Mouse (Mus musculus) C2C12 (cell line): ENCODE results near the gene Krtap1-4. TPM values are rescaled to one million over a fixed set of nuclear protein-coding genes. Genes with fewer than 3 reads are reported as not detected.
A peak's percentile ranks its signal among the peaks of the same experiment; 100 is the strongest.

Source experiments
- H3K27me3 ChIP-seq: one replicate; pipeline ENCODE4 v1.6.1; 2011; ENCODE audit not compliant: control insufficient read depth, insufficient read depth, insufficient read length
- H3K36me3 ChIP-seq: one replicate; pipeline ENCODE4 v1.6.1; 2011; ENCODE audit not compliant: control insufficient read depth, insufficient read depth
- H3K4me3 ChIP-seq: one replicate; pipeline ENCODE4 v1.5.1; 2011; ENCODE audit warnings: mild to moderate bottlenecking, control low read depth; ENCODE audit not compliant: poor library complexity, insufficient read depth, severe bottlenecking
- H3K79me2 ChIP-seq: one replicate; pipeline ENCODE4 v1.6.1; 2011; ENCODE audit not compliant: control insufficient read depth, insufficient read depth
- H3K79me3 ChIP-seq: one replicate; pipeline ENCODE4 v1.6.1; 2011; ENCODE audit warnings: low read depth, control low read depth
- H3ac ChIP-seq: one replicate; pipeline ENCODE3; 2011; ENCODE audit warnings: low read depth; ENCODE audit not compliant: control insufficient read depth, insufficient read length
- CEBPB ChIP-seq: IDR thresholded peaks from one replicate; pipeline ENCODE4 v1.6.1; 2011; ENCODE audit warnings: low read depth, mild to moderate bottlenecking, control low read depth, moderate library complexity
- CTCF ChIP-seq: IDR thresholded peaks from one replicate; pipeline ENCODE4 v1.5.1; 2011; ENCODE audit not compliant: control insufficient read depth, insufficient read depth, insufficient read length
- FOSL1 ChIP-seq: IDR thresholded peaks from one replicate; pipeline ENCODE4 v1.8.0; 2011; ENCODE audit warnings: mild to moderate bottlenecking, low read length; ENCODE audit not compliant: poor library complexity, insufficient read depth, severe bottlenecking
- MAX ChIP-seq: IDR thresholded peaks from one replicate; pipeline ENCODE4 v1.6.1; 2011; ENCODE audit warnings: mild to moderate bottlenecking, control low read depth
- MYOD1 ChIP-seq: IDR thresholded peaks from one replicate; pipeline ENCODE4 v1.6.1; 2011; ENCODE audit warnings: low read depth; ENCODE audit not compliant: control insufficient read depth, insufficient read length
- MYOG ChIP-seq: IDR thresholded peaks from one replicate; pipeline ENCODE4 v1.6.1; 2011; ENCODE audit not compliant: control insufficient read depth, insufficient read length; ENCODE audit errors: extremely low read depth
- USF1 ChIP-seq: IDR thresholded peaks from one replicate; pipeline ENCODE4 v1.6.1; 2011; ENCODE audit warnings: low read depth, mild to moderate bottlenecking, control low read depth, moderate library complexity
- polyA plus RNA-seq: library from polyadenylated mRNA; unstranded; fragments of >200 nt; fragmentation: generic; extraction: Trizol; gene quantifications from one replicate; pipeline ENCODE4 v1.2.1, GENCODE M21; 2012; ENCODE audit warnings: missing spikeins

The Krtap1-4 gene
- polyA plus RNA-seq, 1 experiment = not detected

- H3ac ChIP-seq = no peak within 1 kb of the TSS
- no peaks in the 10 kb centered on the region for H3K36me3 ChIP-seq
- no peaks in the 10 kb centered on the region for H3K27me3 ChIP-seq
- no peak within 1 kb of the TSS for H3K4me3 ChIP-seq
- H3K79me3 ChIP-seq = no peaks in the 10 kb centered on the region
- H3K79me2 ChIP-seq = no peaks in the 10 kb centered on the region
- TF ChIP-seq USF1 (no peak), MYOD1 (peak; percentile 98)
Observed at GRCm38 (mm10) chr11:99580636-99581035, 2.8 kb downstream of the Krtap1-4 start, which contains the start of gene Krtap1-5. Krtap1-5 (minus strand) TSS chr11:99581016.

GRCm38 (mm10) chr11:99574106-99574505 lies 9.3 kb downstream of the Krtap1-4 start:
- TF ChIP-seq MYOD1 (no peak), USF1 (no peak), CTCF (peak; percentile 70)
- H3K4me3 ChIP-seq = no peak overlapping the region
- H3K36me3 ChIP-seq = no peaks in the 10 kb centered on the region
- no peak overlapping the region for H3ac ChIP-seq
- no peaks in the 10 kb centered on the region for H3K79me2 ChIP-seq
- H3K27me3 ChIP-seq = no peaks in the 10 kb centered on the region
- no peaks in the 10 kb centered on the region for H3K79me3 ChIP-seq

GRCm38 (mm10) chr11:99573164-99573563 lies 10.3 kb downstream of the Krtap1-4 start:
- H3ac ChIP-seq = no peak overlapping the region
- no peaks in the 10 kb centered on the region for H3K79me3 ChIP-seq
- H3K36me3 ChIP-seq = no peaks in the 10 kb centered on the region
- H3K79me2 ChIP-seq = no peaks in the 10 kb centered on the region
- no peaks in the 10 kb centered on the region for H3K27me3 ChIP-seq
- no peak for TF ChIP-seq CEBPB
- TF ChIP-seq USF1 = no peak
- TF ChIP-seq CTCF = no peak
- TF ChIP-seq MYOD1 = no peak
- TF ChIP-seq MYOG = no peak
- no peak for TF ChIP-seq MAX
- no peak for TF ChIP-seq FOSL1
- H3K4me3 ChIP-seq = no peak overlapping the region

GRCm38 (mm10) chr11:99566530-99566929 lies 16.9 kb downstream of the Krtap1-4 start, which contains the start of gene Krtap3-1:
Krtap3-1 (minus strand) TSS chr11:99566630.
- no peak within 1 kb of the TSS for H3ac ChIP-seq
- no peaks in the 10 kb centered on the region for H3K27me3 ChIP-seq
- no peaks in the 10 kb centered on the region for H3K79me3 ChIP-seq
- no peaks in the 10 kb centered on the region for H3K79me2 ChIP-seq
- H3K4me3 ChIP-seq = no peak within 1 kb of the TSS
- no peak for TF ChIP-seq FOSL1
- no peak for TF ChIP-seq CTCF
- no peak for TF ChIP-seq CEBPB
- no peak for TF ChIP-seq MAX
- TF ChIP-seq MYOD1 = no peak
- TF ChIP-seq USF1 = no peak
- no peak for TF ChIP-seq MYOG
- no peaks in the 10 kb centered on the region for H3K36me3 ChIP-seq

GRCm38 (mm10) chr11:99562580-99562979 lies 20.9 kb downstream of the Krtap1-4 start:
- no peaks in the 10 kb centered on the region for H3K79me3 ChIP-seq
- no peaks in the 10 kb centered on the region for H3K79me2 ChIP-seq
- no peak for TF ChIP-seq MYOG
- no peak for TF ChIP-seq MYOD1
- no peak for TF ChIP-seq MAX
- no peak for TF ChIP-seq USF1
- TF ChIP-seq CTCF = no peak
- no peak for TF ChIP-seq FOSL1
- no peak for TF ChIP-seq CEBPB
- H3K4me3 ChIP-seq = no peak overlapping the region
- no peaks in the 10 kb centered on the region for H3K27me3 ChIP-seq
- H3K36me3 ChIP-seq = no peaks in the 10 kb centered on the region
- H3ac ChIP-seq = no peak overlapping the region

GRCm38 (mm10) chr11:99559366-99559765 lies 24.1 kb downstream of the Krtap1-4 start, which contains the start of gene Gm11939:
Gm11939 (minus strand) TSS chr11:99559466.
- H3K79me2 ChIP-seq = no peaks in the 10 kb centered on the region
- no peaks in the 10 kb centered on the region for H3K27me3 ChIP-seq
- no peak within 1 kb of the TSS for H3K4me3 ChIP-seq
- no peak within 1 kb of the TSS for H3ac ChIP-seq
- TF ChIP-seq CEBPB (no peak), MAX (no peak), MYOD1 (no peak), MYOG (no peak), CTCF (no peak), USF1 (no peak), FOSL1 (no peak)
- H3K79me3 ChIP-seq = no peaks in the 10 kb centered on the region
- H3K36me3 ChIP-seq = no peaks in the 10 kb centered on the region
